Mouse (Mus musculus): ENCODE data around the gene Kcnj12. TPM values are rescaled to one million over a fixed set of nuclear protein-coding genes. Genes with fewer than 3 reads are reported as not detected.

Kcnj12 gene
- polyA plus RNA-seq (2014; fragmentation: Nextera tagmentation; extraction: Ambion mirVana) = 0.16 TPM in 1 of 2 replicates, not detected in the other

DNA sequence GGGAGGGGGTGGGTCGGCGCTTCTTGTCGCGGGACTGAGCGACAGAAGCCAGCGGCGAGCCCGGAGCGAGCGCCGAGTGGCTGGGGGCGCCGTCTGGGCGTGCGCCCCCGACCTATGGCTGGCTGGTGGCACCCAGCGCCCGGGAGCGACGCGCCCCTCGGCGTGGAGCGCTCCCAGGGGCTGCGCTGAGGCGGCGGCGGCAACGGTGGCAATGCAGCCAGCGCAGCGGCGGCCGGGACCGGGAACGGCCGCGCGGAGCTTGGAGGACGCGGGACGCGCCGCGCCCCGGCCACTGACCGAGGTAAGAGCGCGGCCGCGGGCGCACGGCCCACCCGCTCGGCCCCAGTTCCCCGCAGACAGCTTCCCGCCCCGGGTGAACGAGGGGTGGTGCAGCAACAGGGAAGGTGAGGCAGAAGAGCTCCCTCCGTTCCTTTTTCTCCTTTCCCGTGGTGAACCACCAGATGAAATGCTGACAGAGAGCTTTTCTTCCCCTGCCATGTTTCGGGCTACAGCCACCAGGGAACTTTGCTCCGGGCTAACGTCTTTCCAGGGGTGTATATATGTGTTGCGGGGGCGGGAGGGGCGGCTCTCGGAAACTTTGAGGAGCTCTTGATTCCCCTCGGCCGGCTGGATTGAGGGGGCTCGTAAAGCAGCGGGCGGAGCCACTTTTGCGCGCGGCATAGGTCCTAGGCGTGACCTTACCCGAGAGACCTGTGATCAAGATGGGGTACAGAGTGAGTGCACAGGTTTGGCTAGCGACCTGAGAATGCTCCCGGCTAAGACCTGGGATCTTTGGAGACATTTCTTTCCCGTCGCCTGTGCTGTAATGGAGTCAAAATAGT is at the start of gene Kcnj12:
Gene Kcnj12, plus strand, starts transcription at position 15 of the 842 bp plus-strand sequence.
- Histone ChIP-seq H3K9me3 (ENCODE audit: control insufficient read depth, low read length) (no peaks in the 10 kb centered on the region), H3K4me1 (replicated peaks; ENCODE audit: control insufficient read depth, insufficient read depth, low read length) (peaks cover 6% of the 10 kb centered on the region), H3K4me3 (ENCODE audit: low read depth, low read length) (peak within 1 kb of the TSS; percentile 42), H3K36me3 (ENCODE audit: control insufficient read depth, insufficient read depth, low read length) (no peaks in the 10 kb centered on the region), H3K27me3 (ENCODE audit: control insufficient read depth, insufficient read depth, low read length) (peaks cover 44% of the 10 kb centered on the region), H3K27ac (ENCODE audit: low read depth, low read length) (no peak within 1 kb of the TSS), H3K9ac (ENCODE audit: low read length) (no peak within 1 kb of the TSS), H3K4me2 (ENCODE audit: low read depth, low read length, severe bottlenecking) (peak within 1 kb of the TSS; percentile 88)
- ATAC-seq (replicated peaks; ENCODE audit: low FRiP score) (no peak), DNase-seq (ENCODE audit: low spot score) (no peak)
- WGBS = under 1% methylated on average over 75 of the region's 81 CpGs

DNA sequence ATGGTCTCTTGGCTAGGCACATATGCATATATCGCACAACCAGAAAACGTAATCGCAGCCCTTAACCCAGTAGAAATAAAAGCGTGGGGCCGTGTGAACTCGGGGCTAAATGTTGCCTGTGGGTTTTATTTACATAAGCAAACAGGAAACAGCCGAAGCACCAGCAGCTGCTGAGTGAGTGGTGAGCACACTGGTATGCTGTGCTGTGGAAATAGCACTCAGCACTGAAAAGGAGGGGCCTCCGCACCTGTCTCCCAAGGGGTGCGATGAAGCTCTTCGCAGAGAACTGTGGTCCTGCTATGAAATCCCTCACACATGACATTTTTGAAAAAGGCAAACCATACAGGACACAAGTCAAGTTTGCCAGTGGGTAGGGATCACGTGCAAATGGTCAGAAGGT is 47.3 kb upstream of the Kcnj12 start:
- H3K4me3 ChIP-seq (ENCODE audit: low read depth, low read length) = no peak overlapping the region
- no peaks in the 10 kb centered on the region for H3K27me3 ChIP-seq (ENCODE audit: control insufficient read depth, insufficient read depth, low read length)
- ATAC-seq (replicated peaks; ENCODE audit: low FRiP score) (no peak), DNase-seq (ENCODE audit: low spot score) (no peak)
- no peak overlapping the region for H3K9ac ChIP-seq (ENCODE audit: low read length)
- 0 out of 2 replicates have a peak, but pooled peaks cover 1% of the 10 kb centered on the region for H3K4me1 ChIP-seq (replicated peaks; ENCODE audit: control insufficient read depth, insufficient read depth, low read length)
- no peaks in the 10 kb centered on the region for H3K9me3 ChIP-seq (ENCODE audit: control insufficient read depth, low read length)
- no peaks in the 10 kb centered on the region for H3K36me3 ChIP-seq (ENCODE audit: control insufficient read depth, insufficient read depth, low read length)
- H3K27ac ChIP-seq (ENCODE audit: low read depth, low read length) = no peak overlapping the region
- H3K4me2 ChIP-seq (ENCODE audit: low read depth, low read length, severe bottlenecking) = no peak overlapping the region
- 88% methylated on average over 11 of the region's 11 CpGs for WGBS

DNA sequence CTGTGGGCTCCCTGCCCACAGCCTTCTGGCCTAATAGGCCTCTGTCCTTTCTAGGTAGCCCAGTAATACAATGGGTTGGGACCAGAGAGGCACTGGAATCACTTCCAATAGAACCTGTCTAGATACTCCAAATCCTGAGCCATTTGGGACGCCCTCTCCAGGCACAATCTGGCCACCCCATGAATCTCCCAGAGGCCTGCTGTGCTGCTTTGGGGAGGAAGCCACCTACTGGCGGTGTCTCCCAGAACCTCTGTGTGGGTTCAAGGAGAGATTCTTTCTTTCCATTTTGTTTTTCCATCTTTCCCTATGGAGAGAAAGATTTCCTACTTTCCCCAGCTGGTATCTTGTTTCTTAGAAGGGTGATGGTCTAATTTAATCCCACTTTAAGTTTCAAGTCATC is 46.1 kb upstream of the Kcnj12 start:
- no peak overlapping the region for H3K27ac ChIP-seq (ENCODE audit: low read depth, low read length)
- no peaks in the 10 kb centered on the region for H3K27me3 ChIP-seq (ENCODE audit: control insufficient read depth, insufficient read depth, low read length)
- H3K9me3 ChIP-seq (ENCODE audit: control insufficient read depth, low read length) = no peaks in the 10 kb centered on the region
- H3K9ac ChIP-seq (ENCODE audit: low read length) = no peak overlapping the region
- 0 out of 2 replicates have a peak, but pooled peaks cover 1% of the 10 kb centered on the region for H3K4me1 ChIP-seq (replicated peaks; ENCODE audit: control insufficient read depth, insufficient read depth, low read length)
- WGBS = 64% methylated on average over 2 of the region's 2 CpGs
- H3K4me2 ChIP-seq (ENCODE audit: low read depth, low read length, severe bottlenecking) = no peak overlapping the region
- ATAC-seq (replicated peaks; ENCODE audit: low FRiP score) = no peak
- H3K4me3 ChIP-seq (ENCODE audit: low read depth, low read length) = no peak overlapping the region
- H3K36me3 ChIP-seq (ENCODE audit: control insufficient read depth, insufficient read depth, low read length) = no peaks in the 10 kb centered on the region
- no peak for DNase-seq (ENCODE audit: low spot score)

DNA sequence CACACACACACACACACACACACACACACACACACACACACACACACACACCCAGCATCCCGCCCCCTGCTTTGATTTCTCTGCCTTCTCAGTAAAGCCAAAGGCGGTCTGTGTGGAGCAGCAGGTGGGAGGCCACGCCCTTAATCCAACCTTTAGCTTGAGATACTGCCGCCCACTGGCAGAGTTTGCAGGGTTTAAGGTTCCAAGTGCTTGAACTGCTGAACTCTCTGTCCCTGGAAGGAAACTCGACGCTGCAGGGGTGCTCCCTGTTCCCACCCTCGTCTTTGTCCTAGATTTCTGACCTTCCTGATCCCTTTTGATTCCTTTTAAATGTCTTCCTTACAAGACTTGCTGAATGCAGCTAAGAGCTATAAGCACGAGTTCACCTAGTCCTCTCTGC is 45.6 kb upstream of the Kcnj12 start:
- no peaks in the 10 kb centered on the region for H3K27me3 ChIP-seq (ENCODE audit: control insufficient read depth, insufficient read depth, low read length)
- H3K9ac ChIP-seq (ENCODE audit: low read length) = no peak overlapping the region
- no peak for DNase-seq (ENCODE audit: low spot score)
- H3K27ac ChIP-seq (ENCODE audit: low read depth, low read length) = no peak overlapping the region
- no peaks in the 10 kb centered on the region for H3K36me3 ChIP-seq (ENCODE audit: control insufficient read depth, insufficient read depth, low read length)
- H3K9me3 ChIP-seq (ENCODE audit: control insufficient read depth, low read length) = no peaks in the 10 kb centered on the region
- 7% methylated on average over 8 of the region's 8 CpGs for WGBS
- no peak overlapping the region for H3K4me3 ChIP-seq (ENCODE audit: low read depth, low read length)
- ATAC-seq (replicated peaks; ENCODE audit: low FRiP score) = no peak
- no peak overlapping the region for H3K4me2 ChIP-seq (ENCODE audit: low read depth, low read length, severe bottlenecking)
- H3K4me1 ChIP-seq (replicated peaks; ENCODE audit: control insufficient read depth, insufficient read depth, low read length) = 0 out of 2 replicates have a peak, but pooled peaks cover 1% of the 10 kb centered on the region

DNA sequence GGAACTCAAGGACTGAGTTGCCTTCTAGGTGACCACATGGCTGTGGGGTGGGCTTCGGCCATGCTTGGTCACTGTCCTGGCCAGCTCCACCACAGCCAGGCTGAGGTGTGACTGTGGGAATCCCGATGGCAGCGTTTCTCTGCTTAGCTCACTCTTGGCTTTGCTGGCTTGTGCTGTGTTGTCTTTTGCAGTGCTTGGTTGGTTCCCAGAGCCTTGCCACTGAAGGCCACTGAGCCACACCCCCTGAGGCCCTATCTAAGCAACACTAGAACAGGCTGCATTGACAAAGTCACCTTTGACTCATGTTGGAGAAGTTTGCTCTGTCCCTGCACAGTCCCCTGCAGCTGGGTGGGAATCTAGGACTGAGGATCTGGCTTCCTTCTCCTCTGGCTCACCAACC is 45.2 kb upstream of the Kcnj12 start:
- H3K4me2 ChIP-seq (ENCODE audit: low read depth, low read length, severe bottlenecking) = no peak overlapping the region
- H3K36me3 ChIP-seq (ENCODE audit: control insufficient read depth, insufficient read depth, low read length) = no peaks in the 10 kb centered on the region
- no peak for ATAC-seq (replicated peaks; ENCODE audit: low FRiP score)
- H3K4me3 ChIP-seq (ENCODE audit: low read depth, low read length) = no peak overlapping the region
- H3K27me3 ChIP-seq (ENCODE audit: control insufficient read depth, insufficient read depth, low read length) = no peaks in the 10 kb centered on the region
- H3K4me1 ChIP-seq (replicated peaks; ENCODE audit: control insufficient read depth, insufficient read depth, low read length) = 0 out of 2 replicates have a peak, but pooled peaks cover 1% of the 10 kb centered on the region
- no peak for DNase-seq (ENCODE audit: low spot score)
- no peaks in the 10 kb centered on the region for H3K9me3 ChIP-seq (ENCODE audit: control insufficient read depth, low read length)
- no peak overlapping the region for H3K27ac ChIP-seq (ENCODE audit: low read depth, low read length)
- H3K9ac ChIP-seq (ENCODE audit: low read length) = no peak overlapping the region
- WGBS = 37% methylated on average over 3 of the region's 3 CpGs

DNA sequence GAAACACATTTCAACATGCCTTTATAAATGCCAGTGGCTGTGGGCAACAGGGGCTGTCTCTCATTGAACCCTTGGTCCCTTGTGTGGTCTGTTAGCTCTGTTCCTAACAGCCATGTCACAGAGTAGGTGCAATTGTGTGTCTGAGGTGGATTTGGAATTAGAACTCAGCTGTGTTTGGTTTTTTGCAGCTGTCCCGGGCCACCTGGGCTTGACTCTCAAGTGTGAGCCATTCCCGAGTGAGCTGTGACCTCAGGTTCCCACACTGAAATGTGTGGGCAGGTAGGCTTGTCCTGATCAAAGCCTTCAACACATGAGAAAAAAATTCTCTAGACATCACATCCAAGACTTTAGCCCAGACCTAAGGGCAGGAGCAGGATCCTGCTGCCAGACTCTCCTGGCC is 43.7 kb upstream of the Kcnj12 start:
- H3K9me3 ChIP-seq (ENCODE audit: control insufficient read depth, low read length) = no peaks in the 10 kb centered on the region

DNA sequence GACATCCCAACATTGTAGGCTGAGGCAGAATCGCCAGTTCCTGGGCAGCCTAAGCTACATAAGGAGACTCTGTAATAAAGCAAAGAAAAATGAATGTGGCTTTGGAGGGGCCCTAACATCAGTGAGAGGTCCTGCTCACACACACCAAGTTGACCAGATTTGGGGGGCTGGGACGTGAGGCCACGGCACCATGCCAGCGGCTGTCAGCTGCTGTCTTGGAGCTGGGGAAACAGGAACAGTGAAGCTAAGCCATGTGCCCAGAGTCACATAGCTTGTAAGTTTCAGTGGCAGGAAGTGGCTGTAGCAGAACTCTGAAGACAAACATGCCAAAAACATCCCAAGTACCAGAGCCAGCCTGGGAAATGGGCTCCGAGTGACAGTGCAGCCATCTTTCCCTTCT is 42.6 kb upstream of the Kcnj12 start:
- H3K9me3 ChIP-seq (ENCODE audit: control insufficient read depth, low read length) = no peaks in the 10 kb centered on the region
- ATAC-seq (replicated peaks; ENCODE audit: low FRiP score) = no peak
- 90% methylated on average over 5 of the region's 5 CpGs for WGBS

More for the DNA sequence above, 43.7 kb upstream of the Kcnj12 start:
- WGBS = 89% methylated on average over 2 of the region's 2 CpGs
- no peak overlapping the region for H3K27ac ChIP-seq (ENCODE audit: low read depth, low read length)
- no peaks in the 10 kb centered on the region for H3K36me3 ChIP-seq (ENCODE audit: control insufficient read depth, insufficient read depth, low read length)
- no peak overlapping the region for H3K4me3 ChIP-seq (ENCODE audit: low read depth, low read length)
- DNase-seq (ENCODE audit: low spot score) (no peak), ATAC-seq (replicated peaks; ENCODE audit: low FRiP score) (no peak)
- H3K4me2 ChIP-seq (ENCODE audit: low read depth, low read length, severe bottlenecking) = no peak overlapping the region
- H3K27me3 ChIP-seq (ENCODE audit: control insufficient read depth, insufficient read depth, low read length) = no peaks in the 10 kb centered on the region
- 0 out of 2 replicates have a peak, but pooled peaks cover 1% of the 10 kb centered on the region for H3K4me1 ChIP-seq (replicated peaks; ENCODE audit: control insufficient read depth, insufficient read depth, low read length)
- H3K9ac ChIP-seq (ENCODE audit: low read length) = no peak overlapping the region

DNA sequence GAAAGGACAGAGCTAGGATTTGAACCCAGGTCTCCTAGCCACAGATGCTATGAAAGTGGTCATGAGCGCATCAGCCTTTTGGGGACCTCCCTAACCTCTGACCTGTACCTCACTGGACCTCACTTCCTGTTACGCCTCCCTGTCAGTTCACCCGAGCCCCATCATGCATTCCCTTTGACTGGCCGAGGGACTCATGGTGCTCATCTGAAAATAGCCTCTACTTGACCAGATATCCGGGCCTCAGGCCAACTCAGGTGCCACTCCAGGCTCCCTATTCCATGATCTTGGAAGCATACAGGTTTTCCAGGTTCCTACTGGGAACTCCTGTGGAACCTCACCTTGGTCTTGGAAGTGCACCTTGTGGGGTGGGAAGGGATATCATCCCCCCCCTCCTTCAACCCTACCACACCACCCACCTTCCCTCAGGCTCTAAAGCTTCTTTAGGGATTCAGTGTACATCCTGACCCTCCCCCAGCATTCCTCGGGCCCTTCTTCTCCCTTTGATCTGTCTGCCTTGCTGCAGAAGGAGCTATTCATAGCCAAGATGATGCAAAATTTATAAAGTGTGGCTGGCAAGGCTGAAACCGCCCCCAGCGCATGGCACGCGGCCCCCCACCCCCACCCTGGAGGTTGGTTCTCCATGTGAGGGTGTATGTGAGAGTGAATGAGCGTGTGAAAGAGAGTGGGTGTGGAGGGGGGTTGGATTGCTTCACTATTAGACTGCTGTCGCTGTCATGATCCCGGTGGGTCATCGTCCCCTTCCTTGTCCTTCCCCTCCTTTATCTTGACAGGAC is 40.5 kb upstream of the Kcnj12 start:
- Histone ChIP-seq H3K27ac (ENCODE audit: low read depth, low read length) (no peak overlapping the region), H3K27me3 (ENCODE audit: control insufficient read depth, insufficient read depth, low read length) (no peaks in the 10 kb centered on the region), H3K36me3 (ENCODE audit: control insufficient read depth, insufficient read depth, low read length) (no peaks in the 10 kb centered on the region), H3K4me1 (replicated peaks; ENCODE audit: control insufficient read depth, insufficient read depth, low read length) (no peaks in the 10 kb centered on the region), H3K9me3 (ENCODE audit: control insufficient read depth, low read length) (no peaks in the 10 kb centered on the region), H3K4me2 (ENCODE audit: low read depth, low read length, severe bottlenecking) (no peak overlapping the region), H3K9ac (ENCODE audit: low read length) (no peak overlapping the region), H3K4me3 (ENCODE audit: low read depth, low read length) (no peak overlapping the region)
- ATAC-seq (replicated peaks; ENCODE audit: low FRiP score) (no peak), DNase-seq (ENCODE audit: low spot score) (no peak)
- 72% methylated on average over 14 of the region's 14 CpGs for WGBS

More for the DNA sequence above, 42.6 kb upstream of the Kcnj12 start:
- no peak for DNase-seq (ENCODE audit: low spot score)
- Histone ChIP-seq H3K9ac (ENCODE audit: low read length) (no peak overlapping the region), H3K36me3 (ENCODE audit: control insufficient read depth, insufficient read depth, low read length) (no peaks in the 10 kb centered on the region), H3K4me3 (ENCODE audit: low read depth, low read length) (no peak overlapping the region), H3K27ac (ENCODE audit: low read depth, low read length) (no peak overlapping the region), H3K4me2 (ENCODE audit: low read depth, low read length, severe bottlenecking) (no peak overlapping the region), H3K4me1 (replicated peaks; ENCODE audit: control insufficient read depth, insufficient read depth, low read length) (0 out of 2 replicates have a peak, but pooled peaks cover 1% of the 10 kb centered on the region), H3K27me3 (ENCODE audit: control insufficient read depth, insufficient read depth, low read length) (no peaks in the 10 kb centered on the region)
